Mouse (Mus musculus) forebrain, embryonic 11.5 days (tissue): Measurements from ENCODE around the gene Cenpu. TPM values are rescaled to one million over a fixed set of nuclear protein-coding genes. Genes with fewer than 3 reads are reported as not detected.
A peak's percentile ranks its signal among the peaks of the same experiment; 100 is the strongest.

Experiments
- ATAC-seq: fragments of 200-750 bp; cut with Nextera tagmentation; replicated peaks from 2 replicates; pipeline ENCODE4 v1.8.0; 2017; ENCODE audit warnings: moderate TSS enrichment; ENCODE audit not compliant: low FRiP score
- DNase-seq: peaks from one replicate; pipeline ENCODE4 v3.0.0-alpha.2; 2017; ENCODE audit warnings: low spot score
- H3K27ac ChIP-seq: fragments of 300-500 bp; sonication (generic); 2 replicates; pipeline ENCODE4 v1.5.1; 2014; ENCODE audit warnings: low read depth, low read length
- H3K27me3 ChIP-seq: fragments of 300-500 bp; sonication (generic); 2 replicates; pipeline ENCODE4 v1.6.1; 2014; ENCODE audit warnings: mild to moderate bottlenecking, low read length, mixed read lengths; ENCODE audit not compliant: control insufficient read depth, insufficient read depth
- H3K36me3 ChIP-seq: fragments of 300-500 bp; sonication (generic); 2 replicates; pipeline ENCODE4 v1.6.1; 2014; ENCODE audit warnings: mild to moderate bottlenecking, low read length, moderate library complexity, mixed read lengths; ENCODE audit not compliant: control insufficient read depth, insufficient read depth
- H3K4me1 ChIP-seq: fragments of 300-500 bp; sonication (generic); replicated peaks from 2 replicates; pipeline ENCODE4 v1.6.1; 2014; ENCODE audit warnings: low read length, mixed read lengths; ENCODE audit not compliant: control insufficient read depth, insufficient read depth
- H3K4me2 ChIP-seq: fragments of 300-500 bp; sonication (generic); 2 replicates; pipeline ENCODE4 v1.6.1; 2014; ENCODE audit warnings: low read depth, mild to moderate bottlenecking, low read length, moderate library complexity, mixed read lengths; ENCODE audit not compliant: severe bottlenecking
- H3K4me3 ChIP-seq: fragments of 300-500 bp; sonication (generic); 2 replicates; pipeline ENCODE4 v1.5.1; 2014; ENCODE audit warnings: low read depth, low read length
- H3K9ac ChIP-seq: fragments of 300-500 bp; sonication (generic); 2 replicates; pipeline ENCODE4 v1.6.1; 2014; ENCODE audit warnings: low read length
- H3K9me3 ChIP-seq: fragments of 300-500 bp; sonication (generic); 2 replicates; pipeline ENCODE4 v1.6.1; 2016; ENCODE audit warnings: low read length, mixed read lengths; ENCODE audit not compliant: control insufficient read depth
- WGBS: fragments of 180-500 bp; shearing (Covaris S2); extraction: QIAGEN DNeasy Blood & Tissue Kit; methylation state at CpG from one replicate; pipeline ENCODE4 v1.1.7; 2014; 5-methylcytosine and 5-hydroxymethylcytosine counted together
- polyA plus RNA-seq: library from polyadenylated mRNA; unstranded; fragments of >200 nt; fragmentation: Nextera tagmentation; extraction: Ambion mirVana; gene quantifications from 2 replicates; pipeline ENCODE4 v1.2.1, GENCODE M21; 2014

The Cenpu gene
- polyA plus RNA-seq: 32.6 and 35.2 TPM in 2 replicates

DNA sequence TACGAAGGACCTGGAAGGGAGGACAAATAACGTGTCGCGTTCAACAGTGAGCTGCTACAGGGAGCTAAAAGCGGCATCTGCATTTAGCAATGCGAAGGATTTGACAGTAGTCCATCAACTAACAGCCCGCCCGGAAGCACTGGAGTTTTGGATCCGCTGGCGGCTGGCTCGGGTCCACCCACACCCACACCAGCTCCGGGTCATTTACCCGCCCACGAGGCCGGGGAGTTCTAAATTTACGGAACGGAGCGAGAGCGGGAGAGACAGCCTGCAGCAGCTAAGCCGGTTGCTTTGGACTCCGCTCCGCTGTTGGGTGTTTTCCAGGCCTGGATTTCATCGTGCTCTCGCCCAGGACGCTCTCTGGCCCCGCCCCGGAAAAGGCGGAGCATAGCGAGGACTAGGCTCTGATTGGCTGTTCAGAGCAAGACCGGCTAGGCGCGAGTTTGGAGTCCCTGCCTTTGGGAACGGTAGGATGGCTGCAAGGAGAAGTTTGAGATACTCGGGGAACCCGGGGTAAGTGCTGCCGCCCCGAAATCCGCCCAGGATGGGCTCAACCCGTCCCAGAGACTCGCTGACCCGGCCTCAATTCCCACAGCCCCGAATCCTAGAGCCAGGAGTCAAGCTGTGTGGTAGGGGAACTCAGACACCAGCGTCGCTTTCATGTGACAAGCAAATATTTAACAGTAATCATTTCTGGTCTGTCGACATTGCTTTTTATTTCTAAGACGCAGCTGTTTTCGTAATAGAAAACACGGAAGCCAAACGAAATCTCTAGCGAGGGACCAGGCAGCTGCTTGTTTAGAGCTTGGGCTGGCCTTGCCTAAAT, at the start of gene Cenpu:
Cenpu (plus strand) TSS at position 414 of the 826 bp plus-strand sequence.
- Histone ChIP-seq H3K9me3 (no peaks in the 10 kb centered on the region), H3K4me1 (0 out of 2 replicates have a peak, but pooled peaks cover 2% of the 10 kb centered on the region), H3K9ac (peak within 1 kb of the TSS; percentile 70), H3K4me2 (peak within 1 kb of the TSS; percentile 58), H3K4me3 (peak within 1 kb of the TSS; percentile 73), H3K27ac (no peak within 1 kb of the TSS), H3K27me3 (no peaks in the 10 kb centered on the region), H3K36me3 (no peaks in the 10 kb centered on the region; the same call in 1 of the 2 replicates)
- peak; percentile 99 for ATAC-seq
- WGBS: under 1% methylated on average over 50 of the region's 50 CpGs
- peak; percentile 99 for DNase-seq

DNA sequence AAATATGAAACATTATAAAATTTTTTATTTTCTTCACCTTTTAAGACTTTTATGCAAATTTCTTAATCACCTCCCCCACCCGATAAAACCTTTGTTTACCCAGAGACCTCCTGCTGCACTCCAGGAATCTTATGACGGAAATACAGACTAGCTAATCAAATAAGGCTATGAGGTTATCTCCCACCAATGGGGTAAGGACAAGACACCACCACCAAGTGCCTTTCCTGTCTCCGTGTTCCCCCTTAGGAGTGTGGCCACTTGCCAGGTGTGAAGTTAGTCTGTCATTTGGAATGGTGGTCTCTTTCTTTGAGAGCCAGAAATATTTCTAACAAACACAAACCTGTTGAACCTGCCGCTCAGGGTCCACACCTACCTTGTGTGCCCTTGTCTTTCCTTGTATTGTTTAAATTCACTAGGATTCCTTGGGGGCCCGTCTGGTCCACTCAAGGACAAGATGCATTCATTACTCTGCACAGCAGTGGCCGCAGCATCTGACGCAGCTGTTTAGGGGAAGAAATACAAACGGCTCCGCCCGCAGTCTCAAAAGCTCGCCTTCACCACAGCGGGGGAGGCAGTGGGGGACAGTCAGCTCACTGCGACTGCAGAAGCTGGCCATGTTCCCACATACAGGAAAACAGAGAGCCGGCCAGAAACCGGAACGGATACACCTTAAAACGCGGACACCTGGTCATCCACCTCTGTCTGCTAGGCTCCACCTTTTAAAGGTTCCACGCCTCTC, 49.3 kb upstream of the Cenpu start:
- Histone ChIP-seq H3K9me3 (no peaks in the 10 kb centered on the region), H3K9ac (no peak overlapping the region), H3K27ac (no peak overlapping the region), H3K27me3 (no peaks in the 10 kb centered on the region), H3K36me3 (no peaks in the 10 kb centered on the region), H3K4me2 (peak overlapping the region; percentile 35; the same call in 1 of the 2 replicates), H3K4me1 (peaks cover 3% of the 10 kb centered on the region; the same call in 1 of the 2 replicates), H3K4me3 (no peak overlapping the region)
- 19% methylated on average over 19 of the region's 19 CpGs for WGBS
- no peak for ATAC-seq
- DNase-seq: no peak

DNA sequence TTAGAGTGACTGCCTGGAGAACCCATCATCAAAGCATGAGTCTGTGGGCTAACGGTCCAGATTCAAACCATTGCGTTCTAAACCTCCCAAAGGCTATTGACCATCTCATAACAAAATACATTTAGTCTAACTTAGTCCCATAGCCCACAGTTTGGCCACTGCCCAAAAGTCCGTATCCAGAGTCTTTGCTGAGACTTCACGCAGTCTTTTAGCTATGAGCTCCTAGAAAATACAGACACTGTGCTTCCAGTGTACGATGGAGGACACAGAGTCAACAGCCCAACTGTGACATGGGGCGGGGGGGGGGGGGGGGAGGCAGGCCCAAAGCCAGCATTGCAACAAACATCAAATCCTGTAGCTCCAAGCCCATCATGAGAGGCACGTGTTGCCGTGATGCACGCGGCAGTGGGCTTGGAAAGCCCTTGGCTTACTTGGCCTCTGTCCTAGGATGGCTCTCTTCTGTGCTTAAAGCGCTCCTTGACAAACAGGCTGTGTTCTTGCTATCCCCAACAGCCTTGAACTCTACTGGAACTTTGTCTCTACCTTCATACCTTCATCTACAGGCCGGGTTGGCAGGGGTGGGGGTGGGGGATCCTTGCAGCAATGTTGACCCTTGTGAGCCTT, 48.6 kb upstream of the Cenpu start:
- H3K27me3 ChIP-seq: no peaks in the 10 kb centered on the region
- no peak for DNase-seq
- ATAC-seq: no peak
- H3K36me3 ChIP-seq: no peaks in the 10 kb centered on the region
- H3K4me1 ChIP-seq: peaks cover 3% of the 10 kb centered on the region; the same call in 1 of the 2 replicates
- peak overlapping the region; percentile 35; the same call in 1 of the 2 replicates for H3K4me2 ChIP-seq
- H3K9ac ChIP-seq: no peak overlapping the region
- H3K27ac ChIP-seq: no peak overlapping the region
- H3K4me3 ChIP-seq: no peak overlapping the region
- WGBS: 83% methylated on average over 12 of the region's 12 CpGs
- no peaks in the 10 kb centered on the region for H3K9me3 ChIP-seq

DNA sequence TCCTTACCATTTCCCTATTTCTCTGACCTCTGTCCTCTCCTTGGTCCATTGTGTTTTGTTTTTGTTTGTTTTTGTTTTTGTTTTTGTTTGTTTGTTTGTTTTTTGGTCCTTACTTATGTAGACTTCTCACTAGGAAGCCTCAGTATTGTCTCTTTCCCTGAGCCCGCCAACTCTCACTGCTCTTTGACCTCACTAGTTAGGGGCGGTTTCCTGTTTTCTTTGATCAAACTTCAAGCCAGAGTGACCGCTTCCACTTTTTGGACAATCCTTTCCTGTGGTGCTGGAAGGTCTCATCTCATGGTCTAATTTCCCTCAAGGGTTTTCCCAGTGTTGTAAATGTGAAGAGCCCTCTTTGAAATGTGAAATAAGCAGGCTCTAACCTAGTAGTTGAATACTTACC, 47.6 kb upstream of the Cenpu start:
- H3K27ac ChIP-seq: no peak overlapping the region
- 74% methylated on average over 3 of the region's 3 CpGs for WGBS
- H3K36me3 ChIP-seq: no peaks in the 10 kb centered on the region
- no peak overlapping the region for H3K4me3 ChIP-seq
- H3K4me1 ChIP-seq: peaks cover 3% of the 10 kb centered on the region; the same call in 1 of the 2 replicates
- no peaks in the 10 kb centered on the region for H3K27me3 ChIP-seq
- DNase-seq (no peak), ATAC-seq (no peak)
- H3K9me3 ChIP-seq: no peaks in the 10 kb centered on the region
- no peak overlapping the region for H3K4me2 ChIP-seq
- no peak overlapping the region for H3K9ac ChIP-seq

DNA sequence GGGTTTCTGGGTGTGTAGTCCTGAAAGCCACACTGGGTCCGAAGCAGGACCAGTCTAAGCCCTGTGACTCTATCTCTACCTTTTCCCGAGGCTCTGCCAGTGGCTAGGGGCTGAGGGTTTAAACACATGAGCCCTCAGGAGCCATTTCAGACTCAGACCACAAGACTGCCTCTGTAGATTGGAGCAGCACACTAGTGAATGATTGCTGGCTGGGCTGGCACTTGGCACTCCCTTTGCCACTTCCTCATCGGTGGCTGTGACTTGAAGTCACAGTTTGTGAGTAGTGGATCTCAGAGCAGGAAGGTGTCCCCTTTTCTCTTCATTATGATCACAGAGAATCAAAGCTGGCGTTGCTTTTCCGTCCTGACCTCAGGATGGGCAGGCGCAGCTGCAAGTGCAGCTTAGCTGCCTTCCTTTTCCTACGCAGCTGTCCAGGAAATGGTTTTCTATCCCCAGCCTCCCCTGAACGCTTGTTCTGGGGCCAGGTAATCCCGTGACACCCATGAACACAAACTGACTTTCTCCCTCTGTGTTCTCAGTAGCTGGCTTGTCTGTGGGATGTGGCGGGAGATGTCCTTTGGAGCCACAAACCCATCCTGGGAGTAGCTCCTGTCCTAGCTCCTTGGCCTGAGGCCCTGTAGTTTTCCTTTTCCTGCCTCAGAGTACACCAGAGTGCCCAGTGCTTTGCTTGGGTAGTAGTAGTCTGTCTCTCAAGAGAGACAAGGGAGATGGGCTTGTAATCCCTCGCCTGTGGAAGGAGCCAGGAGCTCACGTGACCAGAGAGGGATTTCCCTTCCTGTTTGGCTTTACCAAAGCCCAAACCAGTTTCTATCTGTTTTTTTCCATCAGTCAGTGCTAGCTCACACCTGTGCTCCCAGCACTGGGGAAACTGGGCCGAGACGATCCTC, 43.1 kb upstream of the Cenpu start:
- no peak overlapping the region for H3K4me2 ChIP-seq
- no peaks in the 10 kb centered on the region for H3K27me3 ChIP-seq
- H3K9me3 ChIP-seq: no peaks in the 10 kb centered on the region
- H3K9ac ChIP-seq: no peak overlapping the region
- 83% methylated on average over 14 of the region's 14 CpGs for WGBS
- H3K4me3 ChIP-seq: no peak overlapping the region
- no peaks in the 10 kb centered on the region for H3K4me1 ChIP-seq
- H3K27ac ChIP-seq: no peak overlapping the region
- no peak for ATAC-seq
- no peak for DNase-seq
- no peaks in the 10 kb centered on the region for H3K36me3 ChIP-seq

DNA sequence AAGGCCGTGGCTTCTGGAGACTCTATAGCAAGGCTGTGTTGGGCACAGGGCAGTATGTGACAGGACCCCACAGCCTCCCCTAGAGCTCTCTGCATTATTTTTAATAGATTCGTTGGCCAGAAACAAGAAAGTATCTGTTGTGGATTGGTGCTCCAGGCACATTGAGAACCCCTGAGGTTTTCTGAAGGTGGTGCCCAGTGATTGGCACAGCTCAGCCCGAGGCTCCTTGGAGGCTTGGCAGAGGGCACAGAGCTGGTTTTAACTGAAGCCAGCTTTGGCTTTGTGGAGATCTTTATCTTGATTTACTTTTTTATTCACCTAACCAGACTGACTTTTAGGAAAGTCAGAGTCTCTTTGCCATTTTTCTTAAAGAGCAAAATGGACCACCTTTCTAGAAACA, 42.4 kb upstream of the Cenpu start:
- Histone ChIP-seq H3K9ac (no peak overlapping the region), H3K4me1 (no peaks in the 10 kb centered on the region), H3K4me3 (no peak overlapping the region), H3K36me3 (no peaks in the 10 kb centered on the region), H3K4me2 (no peak overlapping the region), H3K27ac (no peak overlapping the region), H3K27me3 (no peaks in the 10 kb centered on the region), H3K9me3 (no peaks in the 10 kb centered on the region)
- no peak for ATAC-seq
- 85% methylated on average over 3 of the region's 3 CpGs for WGBS
- no peak for DNase-seq

DNA sequence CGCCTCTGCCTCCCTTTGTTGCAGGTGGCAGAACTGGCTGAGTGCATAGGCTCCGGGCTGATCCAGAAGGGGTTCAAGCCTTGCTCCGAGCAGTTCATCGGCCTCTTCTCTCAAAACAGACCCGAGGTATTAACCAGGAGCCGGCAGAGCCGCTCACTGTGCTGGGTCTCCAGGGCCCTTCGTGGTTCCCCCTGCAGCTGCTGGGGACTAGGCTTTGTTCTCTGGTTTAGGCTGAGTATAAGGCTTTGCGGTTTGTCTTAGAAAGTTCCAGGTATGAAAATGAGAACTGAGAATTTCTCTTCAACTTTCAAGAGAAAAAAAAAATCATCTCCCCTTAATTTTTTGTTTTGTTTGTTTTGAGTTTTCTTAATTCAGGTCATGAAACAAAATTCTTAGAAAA, 40.5 kb upstream of the Cenpu start:
- H3K9me3 ChIP-seq: no peaks in the 10 kb centered on the region
- no peak overlapping the region for H3K4me3 ChIP-seq
- H3K27ac ChIP-seq: no peak overlapping the region
- H3K4me1 ChIP-seq: no peaks in the 10 kb centered on the region
- no peaks in the 10 kb centered on the region for H3K36me3 ChIP-seq
- no peaks in the 10 kb centered on the region for H3K27me3 ChIP-seq
- H3K4me2 ChIP-seq: no peak overlapping the region
- WGBS: 78% methylated on average over 9 of the region's 9 CpGs
- H3K9ac ChIP-seq: no peak overlapping the region
- DNase-seq (no peak), ATAC-seq (no peak)

DNA sequence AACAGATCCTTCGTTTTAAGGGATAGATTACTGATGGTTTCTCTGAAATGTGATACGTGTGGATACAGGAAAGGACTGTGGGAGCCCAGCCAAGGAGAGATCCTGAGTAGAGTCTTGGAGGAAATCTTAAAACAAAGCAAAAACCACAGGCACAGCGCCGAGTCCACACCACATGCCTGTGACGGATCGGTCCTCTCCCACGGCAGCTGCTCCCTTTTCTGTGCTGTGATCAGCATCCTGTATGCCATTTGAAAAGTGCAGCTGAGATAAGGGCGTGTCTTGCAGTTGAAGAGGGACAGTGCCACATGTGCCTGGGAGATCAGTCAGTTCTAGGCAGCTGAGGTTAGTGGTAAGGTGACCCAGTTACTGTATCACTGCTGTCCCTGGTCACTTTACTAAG, 39.3 kb upstream of the Cenpu start:
- ATAC-seq (no peak), DNase-seq (no peak)
- WGBS: 80% methylated on average over 8 of the region's 8 CpGs
- H3K9me3 ChIP-seq: no peaks in the 10 kb centered on the region
- H3K36me3 ChIP-seq: no peaks in the 10 kb centered on the region
- H3K9ac ChIP-seq: no peak overlapping the region
- no peaks in the 10 kb centered on the region for H3K27me3 ChIP-seq
- H3K4me3 ChIP-seq: no peak overlapping the region
- no peak overlapping the region for H3K4me2 ChIP-seq
- H3K27ac ChIP-seq: no peak overlapping the region
- H3K4me1 ChIP-seq: no peaks in the 10 kb centered on the region
